Mouse (Mus musculus) c-Kit-positive CD71-positive TER-119-negative erythroid progenitor cells, embryonic 14.5 days (primary cell): ENCODE measurements around the gene Tmpo.

Experiments
- DNase-seq: peaks from one replicate; pipeline ENCODE4 v3.0.0-alpha.2; 2013; ENCODE audit warnings: low read depth

The Tmpo gene

GRCm38 (mm10) chr10:91116958-91117357 lies 64.2 kb downstream of the Tmpo start:
- no peak for DNase-seq

DNA sequence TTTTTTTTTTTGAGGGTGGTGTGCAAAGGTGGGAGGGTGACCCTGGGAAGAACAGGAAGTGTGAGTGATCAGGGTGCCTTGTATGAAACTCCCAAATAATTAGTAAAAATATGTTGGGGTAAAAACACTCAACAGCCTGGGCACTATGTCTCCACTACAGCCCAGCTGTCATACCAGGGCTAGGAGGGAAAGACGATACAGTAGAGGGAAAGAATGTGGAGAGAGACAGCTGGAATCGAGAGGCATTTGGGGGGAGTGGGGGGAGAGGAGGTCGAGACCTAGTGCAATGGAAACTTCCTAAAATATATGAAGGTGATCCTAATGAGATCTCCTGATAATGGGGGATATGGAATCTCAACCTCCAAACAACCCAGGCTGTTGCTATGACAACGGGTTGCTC lies 71.3 kb downstream of the Tmpo start:
- no peak for DNase-seq

DNA sequence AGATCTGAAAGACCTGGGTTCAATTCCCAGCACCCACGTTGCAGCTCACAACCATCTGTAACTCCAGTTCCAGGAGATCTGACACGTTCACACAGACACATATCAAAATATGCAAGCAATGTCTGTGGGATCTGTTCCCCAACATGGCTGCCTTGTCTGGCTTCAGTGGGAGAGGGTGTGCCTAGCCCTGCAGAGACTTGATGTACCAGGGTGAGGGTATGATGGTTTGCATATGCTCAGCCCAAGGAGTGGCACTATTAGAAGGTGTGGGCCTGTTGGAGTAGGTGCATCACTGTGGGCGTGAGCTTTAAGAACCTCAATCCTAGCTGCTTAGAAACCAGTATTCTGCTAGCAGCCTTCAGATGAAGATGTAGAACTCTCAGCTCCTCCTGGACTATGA lies 75.1 kb downstream of the Tmpo start:
- no peak for DNase-seq

DNA sequence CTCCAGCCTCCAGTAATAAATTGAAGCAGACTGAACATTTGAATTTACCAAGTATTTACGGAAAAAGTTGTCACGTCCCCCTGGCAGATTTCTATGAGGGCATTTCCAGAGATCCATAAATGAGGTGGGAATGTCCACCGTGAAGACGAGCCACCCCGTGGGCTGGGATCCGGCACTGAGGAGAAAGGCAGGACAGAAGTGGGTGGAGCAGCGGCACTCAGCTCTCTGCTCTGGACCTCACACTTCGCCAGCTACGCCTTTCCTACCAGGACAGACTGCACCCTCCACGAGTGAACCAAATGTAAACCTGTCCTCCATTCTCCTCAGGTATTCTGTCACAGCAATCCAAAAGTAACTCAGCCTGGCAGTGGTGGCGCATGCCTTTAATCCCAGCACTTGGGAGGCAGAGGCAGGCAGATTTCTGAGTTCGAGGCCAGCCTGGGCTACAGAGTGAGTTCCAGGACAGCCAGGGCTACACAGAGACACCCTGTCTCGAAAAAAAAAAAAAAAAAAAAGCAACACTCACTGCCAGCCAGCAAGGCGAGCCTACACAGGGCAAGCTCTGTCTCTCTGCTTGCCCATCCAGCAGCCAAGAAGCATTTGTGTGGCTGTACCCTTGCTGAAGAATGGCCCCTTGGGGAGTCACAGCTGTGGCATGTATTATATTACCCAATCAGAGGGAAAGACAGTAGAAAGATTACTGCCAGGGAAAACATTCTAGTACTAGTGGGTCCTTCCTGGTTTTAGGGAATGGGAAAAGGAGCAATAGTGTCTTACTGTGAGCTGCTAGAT lies 78.1 kb downstream of the Tmpo start:
- DNase-seq = no peak

DNA sequence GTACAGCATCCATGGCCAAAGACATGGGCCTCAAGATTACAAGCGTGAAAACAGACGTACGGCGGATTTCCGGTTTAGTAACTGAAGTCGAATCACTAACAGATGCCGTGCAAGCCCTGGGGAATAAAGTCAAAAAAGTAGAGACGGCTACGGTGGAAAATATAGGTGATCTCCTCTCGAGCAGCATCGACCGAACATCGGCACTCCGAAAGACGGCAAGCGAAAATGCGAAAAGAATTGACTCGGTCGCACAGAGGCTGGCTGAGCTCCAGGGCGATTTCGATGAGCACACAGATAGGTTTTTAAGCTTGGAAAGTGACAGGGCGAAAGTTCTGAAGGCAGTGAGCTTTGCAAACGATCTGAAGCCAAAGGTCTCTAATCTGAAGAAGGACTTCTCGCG lies 79.2 kb downstream of the Tmpo start:
- DNase-seq = no peak

DNA sequence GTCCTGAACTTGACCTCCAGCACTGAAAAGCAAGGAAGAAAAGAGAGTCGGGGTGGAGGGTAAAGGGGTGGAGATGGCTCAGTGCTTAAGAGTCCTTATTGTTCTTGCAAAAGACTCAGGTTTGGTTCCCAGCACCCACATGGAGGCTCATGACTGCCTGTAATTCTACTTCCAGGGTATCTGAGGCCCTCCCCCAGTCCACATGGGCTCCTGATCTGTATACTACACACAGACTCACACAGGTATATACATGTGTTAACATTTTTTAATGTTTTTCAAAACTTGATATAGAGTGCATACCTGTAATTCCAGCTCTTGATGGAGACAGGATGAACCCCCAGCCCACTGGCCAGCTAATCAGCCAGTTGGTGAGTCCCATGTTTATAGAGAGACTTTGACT lies 81.0 kb downstream of the Tmpo start:
- no peak for DNase-seq

DNA sequence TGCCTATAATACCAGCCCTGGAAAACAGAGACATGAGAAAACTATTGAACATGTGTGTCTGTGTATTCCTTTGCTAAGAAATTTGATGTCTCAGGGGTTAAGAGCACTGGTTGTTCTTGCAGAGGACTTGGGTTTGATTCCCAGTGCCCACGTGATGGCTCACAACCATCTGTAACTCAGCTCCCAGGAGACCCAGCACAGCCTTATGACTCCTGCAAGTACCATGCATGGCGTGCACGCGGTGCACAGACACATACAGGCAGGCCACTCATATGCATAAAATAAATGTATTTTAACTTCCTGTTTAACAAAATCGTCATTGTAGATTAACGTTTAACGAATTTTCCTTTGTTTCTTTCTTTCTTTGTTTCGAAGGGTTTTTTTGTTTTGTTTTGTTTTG lies 83.1 kb downstream of the Tmpo start:
- no peak for DNase-seq
